Mouse (Mus musculus) MEL (cell line): ENCODE data around the gene Tpd52l1. TPM values are rescaled to one million over a fixed set of nuclear protein-coding genes. Genes with fewer than 3 reads are reported as not detected.
A peak's percentile ranks its signal among the peaks of the same experiment; 100 is the strongest.

ENCODE experiments used
- DNase-seq: peaks from one replicate; pipeline ENCODE4 v3.0.0; 2011; ENCODE audit warnings: low read depth, low spot score
- H3K27ac ChIP-seq: 2 replicates; pipeline ENCODE4 v1.5.1; 2012; ENCODE audit warnings: low read depth, mild to moderate bottlenecking, control low read depth, low read length, moderate library complexity; ENCODE audit not compliant: control insufficient read depth
- H3K27me3 ChIP-seq, 2 experiments: fragments of 150-350 bp in 1 of 2; sonication (generic) in 1 of 2; 2 replicates each; pipeline ENCODE4 v1.6.1; 2012; ENCODE audit warnings: low read length in 2 of 2, mild to moderate bottlenecking in 2 of 2, improper control_type of control experiment in 1 of 2, moderate library complexity in 1 of 2; ENCODE audit not compliant: insufficient read depth in 2 of 2, control insufficient read depth in 1 of 2
- H3K36me3 ChIP-seq, 2 experiments: 2 replicates each; pipeline ENCODE4 v1.6.1; 2012 to 2014; ENCODE audit warnings: low read length in 2 of 2, improper control_type of control experiment in 1 of 2, inconsistent platforms in 1 of 2, mild to moderate bottlenecking in 1 of 2; ENCODE audit not compliant: insufficient read depth in 2 of 2, control insufficient read depth in 1 of 2
- H3K4me1 ChIP-seq, 2 experiments: fragments of 150-350 bp in 1 of 2; sonication (generic) in 1 of 2; 2 replicates each; pipeline ENCODE4 v1.6.1; 2012; ENCODE audit warnings: low read length in 2 of 2, improper control_type of control experiment in 1 of 2, mild to moderate bottlenecking in 1 of 2; ENCODE audit not compliant: insufficient read depth in 2 of 2, control insufficient read depth in 1 of 2
- H3K4me3 ChIP-seq, 2 experiments: fragments of 150-350 bp in 1 of 2; sonication (generic) in 1 of 2; 2 replicates each; pipeline ENCODE4 v1.5.1; 2012; ENCODE audit warnings: low read depth in 2 of 2, low read length in 2 of 2, mild to moderate bottlenecking in 2 of 2, moderate library complexity in 2 of 2, control low read depth in 1 of 2, improper control_type of control experiment in 1 of 2; ENCODE audit not compliant: control insufficient read depth in 1 of 2, insufficient read depth in 1 of 2
- H3K79me2 ChIP-seq: 2 replicates; pipeline ENCODE4 v1.6.1; 2012; ENCODE audit warnings: mild to moderate bottlenecking, low read length, moderate library complexity; ENCODE audit not compliant: control insufficient read depth, poor library complexity, insufficient read depth
- H3K9ac ChIP-seq: 2 replicates; pipeline ENCODE4 v1.6.1; 2012; ENCODE audit warnings: low read depth, mild to moderate bottlenecking, control low read depth, low read length, moderate library complexity; ENCODE audit not compliant: control insufficient read depth, poor library complexity, severe bottlenecking
- H3K9me3 ChIP-seq: fragments of 150-350 bp; sonication (generic); replicated peaks from 2 replicates; pipeline ENCODE4 v1.6.1; 2012; ENCODE audit warnings: mild to moderate bottlenecking, low read length, improper control_type of control experiment, moderate library complexity; ENCODE audit not compliant: insufficient read depth
- CHD2 ChIP-seq: IDR thresholded peaks from 2 replicates; pipeline ENCODE4 v1.6.1; 2011; ENCODE audit warnings: low read length, improper control_type of control experiment
- CTCF ChIP-seq, 3 experiments: IDR thresholded peaks in 2 of 3; conservative IDR thresholded peaks in 1 of 3; 2 replicates each; pipeline ENCODE4 v1.5.1; 2011 to 2012; ENCODE audit warnings: low read length in 3 of 3, low read depth in 2 of 3, mild to moderate bottlenecking in 2 of 3, improper control_type of control experiment in 1 of 3, inconsistent platforms in 1 of 3, mixed read lengths in 1 of 3, moderate library complexity in 1 of 3; ENCODE audit not compliant: control insufficient read depth in 1 of 3, insufficient read depth in 1 of 3, poor library complexity in 1 of 3, severe bottlenecking in 1 of 3
- E2F4 ChIP-seq: IDR thresholded peaks from 2 replicates; pipeline ENCODE4 v1.6.1; 2011; ENCODE audit warnings: low read depth, low read length, improper control_type of control experiment, borderline replicate concordance
- ELF1 ChIP-seq: IDR thresholded peaks from 2 replicates; pipeline ENCODE4 v1.6.1; 2014; ENCODE audit warnings: low read depth, mild to moderate bottlenecking, inconsistent platforms, low read length, improper control_type of control experiment, moderate library complexity
- EP300 ChIP-seq, 2 experiments: IDR thresholded peaks; 2 replicates each; pipeline ENCODE4 v1.6.1; 2011; ENCODE audit warnings: improper control_type of control experiment in 2 of 2, low read length in 2 of 2, low read depth in 1 of 2, mild to moderate bottlenecking in 1 of 2
- ETS1 ChIP-seq: IDR thresholded peaks from 2 replicates; pipeline ENCODE4 v1.6.1; 2012; ENCODE audit warnings: low read depth, mild to moderate bottlenecking, inconsistent platforms, low read length, improper control_type of control experiment, moderate library complexity
- GABPA ChIP-seq: IDR thresholded peaks from 2 replicates; pipeline ENCODE4 v1.6.1; 2012; ENCODE audit warnings: low read depth, mild to moderate bottlenecking, inconsistent platforms, low read length, improper control_type of control experiment, moderate library complexity
- GATA1 ChIP-seq: IDR thresholded peaks from 2 replicates; pipeline ENCODE4 v1.6.1; 2011; ENCODE audit warnings: low read depth, low read length, improper control_type of control experiment
- HCFC1 ChIP-seq: IDR thresholded peaks from 2 replicates; pipeline ENCODE4 v1.6.1; 2012; ENCODE audit warnings: low read depth, mild to moderate bottlenecking, inconsistent platforms, low read length, improper control_type of control experiment, moderate library complexity
- JUND ChIP-seq: IDR thresholded peaks from 2 replicates; pipeline ENCODE4 v1.6.1; 2011; ENCODE audit warnings: low read depth, mild to moderate bottlenecking, improper control_type of control experiment, low read length
- KAT2A ChIP-seq: conservative IDR thresholded peaks from 2 replicates; pipeline ENCODE4 v1.6.1; 2012; ENCODE audit warnings: low read depth, low read length, improper control_type of control experiment, inconsistent platforms
- MAX ChIP-seq: IDR thresholded peaks from 2 replicates; pipeline ENCODE4 v1.6.1; 2011; ENCODE audit warnings: low read length, improper control_type of control experiment
- MAZ ChIP-seq: IDR thresholded peaks from 2 replicates; pipeline ENCODE4 v1.6.1; 2012; ENCODE audit warnings: low read depth, mild to moderate bottlenecking, inconsistent platforms, low read length, improper control_type of control experiment
- MEF2A ChIP-seq: IDR thresholded peaks from 2 replicates; pipeline ENCODE4 v1.6.1; 2014; ENCODE audit warnings: low read depth, mild to moderate bottlenecking, inconsistent platforms, low read length, improper control_type of control experiment; ENCODE audit not compliant: poor library complexity, insufficient replicate concordance, severe bottlenecking; ENCODE audit errors: extremely low read depth
- MXI1 ChIP-seq: IDR thresholded peaks from 2 replicates; pipeline ENCODE4 v1.6.1; 2011; ENCODE audit warnings: mild to moderate bottlenecking, low read depth, low read length, improper control_type of control experiment
- MYB ChIP-seq: IDR thresholded peaks from 2 replicates; pipeline ENCODE4 v1.6.1; 2011; ENCODE audit warnings: mild to moderate bottlenecking, low read depth, low read length, improper control_type of control experiment
- NELFE ChIP-seq: IDR thresholded peaks from 2 replicates; pipeline ENCODE4 v1.6.1; 2011; ENCODE audit warnings: low read depth, low read length, improper control_type of control experiment
- POLR2A ChIP-seq, 2 experiments: IDR thresholded peaks; 2 replicates each; pipeline ENCODE4 v1.6.1; 2011 to 2012; ENCODE audit warnings: low read length in 2 of 2, mild to moderate bottlenecking in 2 of 2, control low read depth in 1 of 2, improper control_type of control experiment in 1 of 2, low read depth in 1 of 2, moderate library complexity in 1 of 2; ENCODE audit not compliant: control insufficient read depth in 1 of 2, insufficient read depth in 1 of 2, poor library complexity in 1 of 2
- POLR2AphosphoS5 ChIP-seq: IDR thresholded peaks from 2 replicates; pipeline ENCODE4 v1.6.1; 2012; ENCODE audit warnings: low read depth, borderline replicate concordance, mild to moderate bottlenecking, inconsistent platforms, low read length, moderate library complexity, mixed read lengths
- RAD21 ChIP-seq: IDR thresholded peaks from 2 replicates; pipeline ENCODE4 v1.6.1; 2011; ENCODE audit warnings: mild to moderate bottlenecking, low read depth, low read length, improper control_type of control experiment
- RCOR1 ChIP-seq: IDR thresholded peaks from 2 replicates; pipeline ENCODE4 v1.6.1; 2012; ENCODE audit warnings: low read depth, mild to moderate bottlenecking, inconsistent platforms, low read length, improper control_type of control experiment
- SIN3A ChIP-seq: IDR thresholded peaks from 2 replicates; pipeline ENCODE4 v1.6.1; 2012; ENCODE audit warnings: low read length, improper control_type of control experiment, inconsistent platforms
- TAL1 ChIP-seq: IDR thresholded peaks from 2 replicates; pipeline ENCODE4 v1.6.1; 2012; ENCODE audit warnings: mild to moderate bottlenecking, inconsistent platforms, low read length, moderate library complexity, mixed read lengths
- TBP ChIP-seq: IDR thresholded peaks from 2 replicates; pipeline ENCODE4 v1.8.0; 2011; ENCODE audit warnings: low read depth, low read length, improper control_type of control experiment
- TCF12 ChIP-seq: IDR thresholded peaks from 2 replicates; pipeline ENCODE4 v1.6.1; 2014; ENCODE audit warnings: low read depth, mild to moderate bottlenecking, inconsistent platforms, low read length, improper control_type of control experiment, moderate library complexity
- UBTF ChIP-seq: IDR thresholded peaks from 2 replicates; pipeline ENCODE4 v1.6.1; 2012; ENCODE audit warnings: low read depth, mild to moderate bottlenecking, inconsistent platforms, low read length, improper control_type of control experiment, moderate library complexity, borderline replicate concordance; ENCODE audit not compliant: insufficient read depth
- USF1 ChIP-seq: IDR thresholded peaks from 2 replicates; pipeline ENCODE4 v1.6.1; 2014; ENCODE audit warnings: low read depth, mild to moderate bottlenecking, inconsistent platforms, low read length, improper control_type of control experiment, moderate library complexity
- ZMIZ1 ChIP-seq: IDR thresholded peaks from 2 replicates; pipeline ENCODE4 v1.6.1; 2012; ENCODE audit warnings: low read depth, mild to moderate bottlenecking, inconsistent platforms, low read length, improper control_type of control experiment, moderate library complexity
- polyA plus RNA-seq, 2 experiments: library from polyadenylated mRNA; stranded (reverse) in 1 of 2; unstranded in 1 of 2; fragments of >175 nt in 1 of 2; fragments of >200 nt in 1 of 2; gene quantifications; 2 replicates each; pipeline versions ENCODE4 v1.2.1 to v1.2.4; 2012; ENCODE audit warnings: low replicate concordance in 2 of 2, low read depth in 1 of 2; ENCODE audit not compliant: insufficient read length in 2 of 2, insufficient read depth in 1 of 2, missing spikeins in 1 of 2
- total RNA-seq: library from RNA; depleted of rRNA; stranded (reverse); fragments of 300-350 nt; gene quantifications from 2 replicates; pipeline ENCODE4 v1.2.3, GENCODE M21; 2012

Tpd52l1 gene
- total and polyA plus RNA-seq, 3 experiments = not detected

- peak; percentile 56 for TF ChIP-seq HCFC1
- peak; percentile 94 for TF ChIP-seq NELFE
- TF ChIP-seq RAD21 = no peak
- no peak for TF ChIP-seq KAT2A
- TF ChIP-seq USF1 = no peak
- TF ChIP-seq ELF1 = peak; percentile 58
- no peak for TF ChIP-seq TAL1
- peak; percentile 58 for TF ChIP-seq ZMIZ1
- TF ChIP-seq GATA1 = no peak
- TF ChIP-seq MEF2A = no peak
- TF ChIP-seq MAX = peak; percentile 47; the same call in 1 of the 2 replicates
- peak; percentile 77 for TF ChIP-seq MXI1
- TF ChIP-seq UBTF = peak; percentile 78; the same call in 1 of the 2 replicates
- no peak for TF ChIP-seq MAZ
- TF ChIP-seq TBP = 0 out of 2 replicates have a peak, but pooled peaks have one; percentile 61
- TF ChIP-seq GABPA = no peak
- peak; percentile 90 to 97 for TF ChIP-seq POLR2A (IDR thresholded peaks at IDR 0.05; ENCODE audit: control insufficient read depth in 1 of 2, insufficient read depth in 1 of 2, low read depth in 1 of 2, low read length in 2 of 2, poor library complexity in 1 of 2)
- 0 out of 2 replicates have a peak, but pooled peaks have one; percentile 38 for TF ChIP-seq POLR2AphosphoS5
- TF ChIP-seq E2F4 = no peak
- TF ChIP-seq SIN3A = peak; percentile 67; the same call in 1 of the 2 replicates
- no peak for TF ChIP-seq CTCF (IDR thresholded peaks at IDR 0.05 in 2 of 3, conservative IDR thresholded peaks at IDR 0.05 in 1 of 3; ENCODE audit: control insufficient read depth in 1 of 3, insufficient read depth in 1 of 3, low read depth in 2 of 3, low read length in 3 of 3, poor library complexity in 1 of 3, severe bottlenecking in 1 of 3)
- no peak for TF ChIP-seq CHD2
Measured at GRCm38 (mm10) chr10:31312865-31313848, 132.6 kb downstream of the Tpd52l1 start, which contains the start of gene Hddc2 (continued).

- Histone ChIP-seq H3K79me2 (no peaks in the 10 kb centered on the region), H3K4me3 (no peak overlapping the region), H3K36me3 (peaks cover 0 to 12% of the 10 kb centered on the region in 2 experiments; a peak in 2 of 4 replicates), H3K4me1 (peaks cover 0 to 7% of the 10 kb centered on the region in 2 experiments; a peak in 3 of 4 replicates), H3K27me3 (peaks cover 0 to 3% of the 10 kb centered on the region in 2 experiments; a peak in 1 of 4 replicates)
- TF ChIP-seq MYB (peak; percentile 75), TCF12 (0 out of 2 replicates have a peak, but pooled peaks have one; percentile 30), GATA1 (peak; percentile 85), RCOR1 (peak; percentile 88), EP300 (IDR thresholded peaks at IDR 0.05; ENCODE audit: low read depth in 1 of 2, low read length in 2 of 2) (peak; percentile 77 to 86), JUND (no peak), ETS1 (peak; percentile 21; the same call in 1 of the 2 replicates), MAZ (no peak)
- TF ChIP-seq, all 39 proteins: peak for 6
- H3K27ac ChIP-seq = peak overlapping the region; percentile 77
- DNase-seq = peak; percentile 75
- no peaks in the 10 kb centered on the region for H3K9me3 ChIP-seq
- no peak overlapping the region for H3K9ac ChIP-seq
Measured at GRCm38 (mm10) chr10:31307024-31307598, 138.6 kb downstream of the Tpd52l1 start.
